Mouse (Mus musculus): Measurements from ENCODE around the gene Hao1.

Gene Hao1

GRCm38 (mm10) chr2:134460831-134461230 is 93.3 kb downstream of the Hao1 start:
- DNase-seq = no peak

- no peak for DNase-seq
These were observed 98.1 kb downstream of the Hao1 start for GRCm38 (mm10) chr2:134456065-134456505.

GRCm38 (mm10) chr2:134452748-134453147 is 101.4 kb downstream of the Hao1 start:
- no peak for DNase-seq

- no peak for DNase-seq
These were observed 103.2 kb downstream of the Hao1 start for GRCm38 (mm10) chr2:134450976-134451375.
